Mouse (Mus musculus): ENCODE results near the gene Selenop.

Selenop gene

GRCm38 (mm10) chr15:3271216-3271615 lies 2.9 kb downstream of the Selenop start:
- no peak for DNase-seq

- DNase-seq = no peak
Measured at GRCm38 (mm10) chr15:3273191-3273590, 4.8 kb downstream of the Selenop start.

DNA sequence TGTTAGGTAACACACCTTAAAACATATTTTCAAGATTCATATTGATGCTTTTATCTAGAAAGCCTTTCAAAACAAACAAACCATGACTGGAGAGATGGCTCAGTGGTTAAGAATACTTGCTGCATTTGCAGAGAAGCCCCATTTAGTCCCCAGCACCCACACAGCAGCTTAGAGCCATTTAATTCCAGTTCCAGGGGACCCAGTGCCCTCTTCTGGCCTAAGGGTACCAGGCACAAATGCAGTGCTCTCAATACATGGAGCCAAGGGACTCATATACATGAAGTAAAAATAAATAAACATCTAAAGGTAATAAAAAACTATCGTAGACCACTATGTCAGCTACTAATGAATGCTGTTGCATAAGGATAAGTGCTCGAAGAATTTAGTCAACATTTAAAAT lies 9.0 kb downstream of the Selenop start:
- no peak for DNase-seq

DNA sequence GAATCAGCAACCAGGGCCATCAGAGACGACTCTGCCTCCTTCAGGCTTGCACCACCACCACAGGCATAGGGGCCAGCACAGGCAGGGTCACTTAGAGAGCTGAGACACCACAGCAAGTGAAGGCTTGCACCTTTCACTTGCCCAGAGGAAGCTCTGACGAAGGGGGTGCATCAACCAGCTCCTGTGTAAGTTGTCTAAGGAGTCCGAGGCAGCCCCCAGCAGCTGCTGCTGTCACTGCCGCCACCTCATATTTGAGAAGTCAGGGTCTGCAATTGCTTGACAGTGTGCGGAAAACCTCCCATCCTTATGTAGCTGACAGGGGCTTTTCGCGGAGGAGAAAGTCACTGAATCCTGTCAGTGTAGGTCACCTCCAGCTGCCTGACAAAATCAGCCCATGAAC lies 10.9 kb downstream of the Selenop start:
- no peak for DNase-seq

DNA sequence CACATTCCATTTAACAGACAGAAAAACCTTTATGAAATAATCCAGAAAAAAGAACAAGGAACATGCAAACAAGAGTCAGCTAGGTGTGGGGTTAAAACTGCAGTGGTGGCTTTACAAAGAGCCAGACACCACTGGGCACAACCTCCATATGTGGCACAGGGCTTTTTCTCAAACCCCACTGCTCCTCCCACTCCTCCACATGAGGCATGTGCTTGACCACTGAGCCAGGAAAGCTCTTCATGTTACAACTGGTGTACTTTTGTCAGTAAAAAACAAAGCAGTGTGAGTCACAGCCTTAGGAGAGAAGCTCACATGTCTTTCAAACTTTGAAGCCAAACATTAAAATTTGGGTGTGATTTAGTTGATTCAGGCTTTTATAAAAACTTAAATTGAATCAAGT lies 12.9 kb downstream of the Selenop start:
- DNase-seq = no peak

- no peak for DNase-seq
Measured at GRCm38 (mm10) chr15:3281737-3282136, 13.4 kb downstream of the Selenop start.

DNA sequence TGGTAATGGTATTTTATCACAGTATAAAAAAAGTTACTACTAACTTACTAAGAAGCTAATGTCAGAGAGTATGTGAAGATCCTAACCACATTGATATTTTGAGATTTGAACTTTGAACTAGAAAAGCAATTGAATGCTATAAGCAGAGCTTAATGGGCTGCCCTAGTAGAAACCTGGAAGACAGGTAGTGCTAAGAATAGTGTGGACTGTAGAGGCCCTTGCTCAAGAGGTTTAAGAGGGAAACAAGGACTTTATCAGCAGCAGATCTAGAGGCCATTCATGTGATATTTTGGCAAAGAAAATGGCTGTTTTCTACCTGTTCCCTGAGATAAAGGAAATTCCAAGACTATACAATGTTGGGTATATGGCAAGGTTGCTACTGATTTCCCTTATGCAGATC lies 17.7 kb downstream of the Selenop start:
- no peak for DNase-seq

DNA sequence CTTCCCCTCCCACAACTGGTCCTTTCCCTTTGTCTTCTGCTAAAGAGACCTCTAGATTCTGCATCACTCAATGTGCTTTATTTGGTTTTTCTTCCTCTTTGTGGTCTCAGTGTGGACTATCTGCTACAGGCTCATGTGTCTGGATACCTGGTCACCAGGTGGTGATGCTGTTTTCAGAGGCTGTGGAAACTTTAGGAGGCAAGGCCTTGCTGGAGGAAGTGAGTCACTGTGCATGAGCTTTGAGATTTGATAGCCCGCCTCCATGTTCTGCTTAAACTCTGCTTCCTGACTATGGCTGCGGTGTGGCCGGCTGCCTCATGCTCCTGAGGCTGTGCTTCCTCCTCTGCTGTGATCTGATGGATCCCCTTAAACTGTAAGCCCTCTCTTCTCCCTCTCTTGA lies 22.1 kb downstream of the Selenop start:
- no peak for DNase-seq

DNA sequence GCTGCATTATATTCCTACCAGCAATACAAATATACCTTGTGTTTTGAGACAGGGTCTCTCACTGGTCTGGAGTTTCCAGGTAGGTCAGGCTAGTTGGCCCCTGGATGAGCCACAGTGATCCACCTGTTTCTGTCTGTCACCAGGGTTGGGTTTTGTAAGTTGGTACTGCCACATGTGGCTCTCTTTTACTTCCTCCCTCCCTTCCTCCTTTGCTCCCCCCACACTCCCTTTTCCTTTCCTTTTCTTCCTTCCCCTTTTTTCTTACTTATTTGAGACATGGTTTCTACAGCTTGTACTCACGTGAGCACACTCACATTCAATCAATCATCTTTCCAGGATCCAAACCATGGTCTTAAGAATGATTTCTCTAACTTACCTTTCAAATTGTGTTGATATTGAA lies 25.1 kb downstream of the Selenop start:
- no peak for DNase-seq

DNA sequence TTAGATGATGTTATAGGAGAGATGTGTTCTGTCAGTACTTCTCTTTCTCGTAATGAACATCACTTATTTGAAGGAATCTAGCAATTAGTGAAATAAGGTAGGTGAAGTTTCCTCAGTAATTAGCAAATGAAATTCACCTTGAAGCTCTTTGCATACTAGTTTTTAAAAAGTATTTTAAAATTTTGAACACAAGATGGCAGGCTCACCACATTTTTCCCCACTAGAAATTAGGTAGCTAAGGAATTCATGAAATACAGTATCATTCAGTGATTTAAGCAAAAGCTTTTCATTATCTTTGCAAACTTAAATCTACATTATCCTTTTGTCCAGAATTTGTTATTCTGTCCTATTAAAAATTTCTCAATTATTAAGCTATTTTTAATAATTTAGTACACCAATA lies 27.6 kb downstream of the Selenop start:
- no peak for DNase-seq

GRCm38 (mm10) chr15:3297615-3298014 lies 29.3 kb downstream of the Selenop start:
- DNase-seq = no peak

DNA sequence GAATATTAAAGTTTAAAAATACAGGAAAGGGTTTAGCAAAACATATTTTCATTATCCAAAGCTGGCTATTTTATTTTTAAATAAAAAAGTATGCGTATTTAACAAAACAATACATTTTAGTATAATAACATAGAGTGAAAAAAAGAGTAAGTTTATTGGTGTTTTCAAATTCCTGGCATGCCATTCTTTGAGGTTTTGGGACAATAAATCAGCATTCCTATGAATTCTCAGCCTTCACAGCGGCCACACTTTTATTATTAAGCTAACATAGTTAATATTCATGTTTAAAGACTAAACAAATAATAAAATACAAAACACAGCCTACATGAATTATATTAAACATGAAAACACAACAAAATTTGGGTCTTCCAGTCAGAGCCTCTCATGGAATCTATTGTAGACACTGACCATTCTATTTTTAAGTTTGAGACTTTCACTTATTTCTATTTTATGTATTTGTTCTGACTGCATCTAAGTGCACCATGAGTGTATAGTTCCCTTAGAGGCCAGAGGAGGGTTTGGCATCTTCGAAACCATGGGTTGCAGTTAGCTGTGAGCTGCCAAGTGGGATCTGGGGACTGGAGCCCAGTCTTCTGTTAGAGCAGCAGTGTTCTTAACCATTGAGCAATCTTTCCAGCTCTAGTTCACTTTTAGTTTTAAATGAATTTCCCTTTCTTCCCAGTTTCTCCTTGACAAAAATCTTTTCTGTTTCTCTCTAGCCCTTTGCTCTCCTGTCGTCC lies 32.2 kb downstream of the Selenop start:
- DNase-seq = no peak

DNA sequence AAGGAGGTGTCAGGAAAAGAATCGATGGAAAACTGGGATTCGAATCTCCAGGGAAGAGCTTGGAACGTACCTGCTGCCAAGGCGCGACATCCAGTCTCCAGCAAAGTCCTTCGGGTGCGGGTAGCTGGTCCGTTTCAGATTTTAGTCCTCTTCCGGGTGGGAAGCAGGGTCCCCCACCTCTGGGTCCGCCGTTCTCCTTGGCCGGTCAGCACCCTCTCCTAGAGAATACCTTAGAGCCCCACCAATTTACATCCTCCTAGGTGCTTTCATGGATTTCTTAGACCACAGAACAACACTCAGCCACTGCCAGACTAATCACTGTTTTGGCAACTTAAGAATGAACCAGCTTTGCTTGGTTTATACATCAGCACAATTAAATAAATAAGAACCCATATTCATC lies 35.1 kb downstream of the Selenop start, which contains the start of gene Ccdc152:
Ccdc152 (minus strand) TSS at position 101 of the 400 bp plus-strand sequence.
- no peak for DNase-seq

DNA sequence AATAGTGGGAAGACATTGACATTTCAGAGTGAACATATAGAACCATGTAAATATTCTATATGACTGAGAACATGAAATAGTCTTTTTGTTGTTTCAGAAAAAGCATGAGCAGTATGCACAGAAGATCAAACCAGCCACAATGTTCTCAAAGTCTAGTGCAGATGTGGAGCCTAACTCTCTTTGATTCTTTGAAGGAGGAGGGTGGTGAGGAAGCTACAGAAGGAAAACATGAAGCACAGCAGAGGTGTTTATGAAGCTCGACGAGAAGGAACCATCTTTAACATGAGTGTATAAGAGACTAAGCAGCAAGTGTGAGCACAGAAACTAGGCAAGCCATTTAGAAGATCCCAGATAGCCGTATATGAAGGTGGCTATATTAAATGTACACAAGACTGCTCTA lies 41.5 kb downstream of the Selenop start:
- DNase-seq = no peak

DNA sequence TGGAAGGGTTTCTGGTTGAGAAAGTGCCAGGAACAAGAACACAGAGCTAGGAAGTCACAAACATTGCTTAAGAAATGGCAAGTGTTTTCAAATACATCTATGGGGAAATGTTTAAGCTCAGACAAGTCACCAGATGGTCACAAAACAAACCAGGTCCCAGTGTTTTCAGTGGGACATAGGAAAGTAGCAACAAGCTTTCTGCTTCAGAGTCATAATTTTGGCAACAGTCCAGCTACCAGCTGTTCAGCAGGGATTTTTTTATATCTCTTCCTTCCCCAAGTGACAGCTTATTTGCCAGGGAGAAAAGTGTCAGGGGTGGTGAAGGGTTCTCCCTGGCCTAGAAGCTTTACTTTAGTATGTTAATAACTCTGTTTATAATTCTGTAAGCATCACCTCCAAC lies 44.6 kb downstream of the Selenop start:
- DNase-seq = no peak

- no peak for DNase-seq
Measured at GRCm38 (mm10) chr15:3316617-3317016, 48.3 kb downstream of the Selenop start.

DNA sequence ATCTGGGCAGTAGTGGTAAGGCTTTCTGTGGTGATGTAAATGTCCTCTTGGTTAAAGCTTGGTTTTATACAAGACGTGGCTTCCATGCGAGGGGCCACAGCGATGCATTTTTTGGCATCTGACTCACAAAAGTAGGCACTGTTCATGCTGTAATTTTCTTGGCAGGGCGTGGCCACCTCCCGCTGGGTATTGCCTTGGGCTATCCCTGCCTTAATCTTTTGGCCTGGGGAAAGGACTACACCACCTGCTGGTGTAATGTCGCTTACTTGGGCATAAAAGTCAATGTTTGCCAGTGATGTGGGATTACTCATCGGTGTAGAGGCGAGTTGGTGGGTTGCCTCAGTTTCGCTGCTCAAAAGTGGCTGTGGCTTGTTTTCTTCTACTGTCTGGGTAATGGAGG lies 51.6 kb downstream of the Selenop start:
- DNase-seq = no peak

- no peak for DNase-seq
Measured at GRCm38 (mm10) chr15:3323041-3323440, 54.7 kb downstream of the Selenop start.
